Mouse (Mus musculus): ENCODE measurements around the gene Antxr1. TPM values are rescaled to one million over a fixed set of nuclear protein-coding genes. Genes with fewer than 3 reads are reported as not detected.
A peak's percentile ranks its signal among the peaks of the same experiment; 100 is the strongest.

The Antxr1 gene
- polyA plus RNA-seq, 1 experiment from 2014 or later = 7.7 TPM

GRCm38 (mm10) chr6:87158062-87158623 is 177.5 kb downstream of the Antxr1 start:
- Histone ChIP-seq H3K4me3 (ENCODE audit: low read length) (no peak overlapping the region), H3K4me2 (replicated peaks; ENCODE audit: low read depth, low read length) (no peak overlapping the region), H3K27ac (ENCODE audit: low read depth, low read length) (no peak overlapping the region), H3K4me1 (ENCODE audit: control insufficient read depth, insufficient read depth, low read length) (peaks cover 12% of the 10 kb centered on the region; the same call in 1 of the 2 replicates), H3K36me3 (ENCODE audit: control insufficient read depth, insufficient read depth, low read length) (no peaks in the 10 kb centered on the region), H3K9ac (ENCODE audit: low read depth, low read length) (no peak overlapping the region), H3K27me3 (ENCODE audit: control insufficient read depth, insufficient read depth, low read length) (no peaks in the 10 kb centered on the region), H3K9me3 (ENCODE audit: control insufficient read depth, low read length) (no peaks in the 10 kb centered on the region)
- ATAC-seq (ENCODE audit: low FRiP score, low TSS enrichment) = no peak
- 86% methylated on average over 7 of the region's 7 CpGs for WGBS

- no peaks in the 10 kb centered on the region for H3K9me3 ChIP-seq (ENCODE audit: control insufficient read depth, low read length)
- H3K27ac ChIP-seq (ENCODE audit: low read depth, low read length) = no peak overlapping the region
- no peak overlapping the region for H3K9ac ChIP-seq (ENCODE audit: low read depth, low read length)
- no peak for ATAC-seq (ENCODE audit: low FRiP score, low TSS enrichment)
- 0 out of 2 replicates have a peak, but pooled peaks cover 4% of the 10 kb centered on the region for H3K4me1 ChIP-seq (ENCODE audit: control insufficient read depth, insufficient read depth, low read length)
- H3K4me3 ChIP-seq (ENCODE audit: low read length) = no peak overlapping the region
- H3K27me3 ChIP-seq (ENCODE audit: control insufficient read depth, insufficient read depth, low read length) = no peaks in the 10 kb centered on the region
- no peak overlapping the region for H3K4me2 ChIP-seq (replicated peaks; ENCODE audit: low read depth, low read length)
- H3K36me3 ChIP-seq (ENCODE audit: control insufficient read depth, insufficient read depth, low read length) = no peaks in the 10 kb centered on the region
- WGBS = 88% methylated on average over 3 of the region's 3 CpGs
Observed at GRCm38 (mm10) chr6:87153836-87154235, 181.8 kb downstream of the Antxr1 start.

GRCm38 (mm10) chr6:87153231-87153580 is 182.4 kb downstream of the Antxr1 start:
- no peak overlapping the region for H3K4me2 ChIP-seq (replicated peaks; ENCODE audit: low read depth, low read length)
- H3K36me3 ChIP-seq (ENCODE audit: control insufficient read depth, insufficient read depth, low read length) = no peaks in the 10 kb centered on the region
- H3K4me1 ChIP-seq (ENCODE audit: control insufficient read depth, insufficient read depth, low read length) = 0 out of 2 replicates have a peak, but pooled peaks cover 4% of the 10 kb centered on the region
- no peaks in the 10 kb centered on the region for H3K9me3 ChIP-seq (ENCODE audit: control insufficient read depth, low read length)
- H3K4me3 ChIP-seq (ENCODE audit: low read length) = no peak overlapping the region
- H3K27me3 ChIP-seq (ENCODE audit: control insufficient read depth, insufficient read depth, low read length) = no peaks in the 10 kb centered on the region
- ATAC-seq (ENCODE audit: low FRiP score, low TSS enrichment) = no peak
- H3K9ac ChIP-seq (ENCODE audit: low read depth, low read length) = no peak overlapping the region
- H3K27ac ChIP-seq (ENCODE audit: low read depth, low read length) = no peak overlapping the region
- WGBS = 84% methylated on average over 7 of the region's 7 CpGs

GRCm38 (mm10) chr6:87152461-87153230 is 183.0 kb downstream of the Antxr1 start:
- H3K4me1 ChIP-seq (ENCODE audit: control insufficient read depth, insufficient read depth, low read length) = 0 out of 2 replicates have a peak, but pooled peaks cover 4% of the 10 kb centered on the region
- no peak overlapping the region for H3K9ac ChIP-seq (ENCODE audit: low read depth, low read length)
- H3K27me3 ChIP-seq (ENCODE audit: control insufficient read depth, insufficient read depth, low read length) = no peaks in the 10 kb centered on the region
- H3K4me2 ChIP-seq (replicated peaks; ENCODE audit: low read depth, low read length) = no peak overlapping the region
- H3K27ac ChIP-seq (ENCODE audit: low read depth, low read length) = no peak overlapping the region
- 61% methylated on average over 21 of the region's 21 CpGs for WGBS
- no peak for ATAC-seq (ENCODE audit: low FRiP score, low TSS enrichment)
- H3K9me3 ChIP-seq (ENCODE audit: control insufficient read depth, low read length) = no peaks in the 10 kb centered on the region
- H3K4me3 ChIP-seq (ENCODE audit: low read length) = no peak overlapping the region
- no peaks in the 10 kb centered on the region for H3K36me3 ChIP-seq (ENCODE audit: control insufficient read depth, insufficient read depth, low read length)

GRCm38 (mm10) chr6:87151427-87151826 is 184.2 kb downstream of the Antxr1 start:
- Histone ChIP-seq H3K9me3 (ENCODE audit: control insufficient read depth, low read length) (no peaks in the 10 kb centered on the region), H3K36me3 (ENCODE audit: control insufficient read depth, insufficient read depth, low read length) (no peaks in the 10 kb centered on the region), H3K27ac (ENCODE audit: low read depth, low read length) (no peak overlapping the region), H3K9ac (ENCODE audit: low read depth, low read length) (no peak overlapping the region), H3K4me2 (replicated peaks; ENCODE audit: low read depth, low read length) (no peak overlapping the region), H3K27me3 (ENCODE audit: control insufficient read depth, insufficient read depth, low read length) (no peaks in the 10 kb centered on the region), H3K4me3 (ENCODE audit: low read length) (no peak overlapping the region), H3K4me1 (ENCODE audit: control insufficient read depth, insufficient read depth, low read length) (0 out of 2 replicates have a peak, but pooled peaks cover 4% of the 10 kb centered on the region)
- no peak for ATAC-seq (ENCODE audit: low FRiP score, low TSS enrichment)
- WGBS = 80% methylated on average over 8 of the region's 8 CpGs

- no peak for ATAC-seq (ENCODE audit: low FRiP score, low TSS enrichment)
- Histone ChIP-seq H3K4me1 (ENCODE audit: control insufficient read depth, insufficient read depth, low read length) (0 out of 2 replicates have a peak, but pooled peaks cover 4% of the 10 kb centered on the region), H3K4me3 (ENCODE audit: low read length) (no peak overlapping the region), H3K36me3 (ENCODE audit: control insufficient read depth, insufficient read depth, low read length) (no peaks in the 10 kb centered on the region), H3K4me2 (replicated peaks; ENCODE audit: low read depth, low read length) (no peak overlapping the region), H3K9me3 (ENCODE audit: control insufficient read depth, low read length) (no peaks in the 10 kb centered on the region), H3K27me3 (ENCODE audit: control insufficient read depth, insufficient read depth, low read length) (no peaks in the 10 kb centered on the region), H3K27ac (ENCODE audit: low read depth, low read length) (no peak overlapping the region), H3K9ac (ENCODE audit: low read depth, low read length) (no peak overlapping the region)
- 83% methylated on average over 7 of the region's 7 CpGs for WGBS
Observed at GRCm38 (mm10) chr6:87150471-87150870, 185.2 kb downstream of the Antxr1 start.

GRCm38 (mm10) chr6:87147921-87148320 is 187.7 kb downstream of the Antxr1 start:
- whole genome bisulfite sequencing = 80% methylated on average over 3 of the region's 3 CpGs

GRCm38 (mm10) chr6:87143594-87143993 is 192.0 kb downstream of the Antxr1 start:
- H3K4me1 ChIP-seq (ENCODE audit: control insufficient read depth, insufficient read depth, low read length) = 0 out of 2 replicates have a peak, but pooled peaks cover 5% of the 10 kb centered on the region
- H3K27ac ChIP-seq (ENCODE audit: low read depth, low read length) = peak overlapping the region; percentile 37; the same call in 1 of the 2 replicates
- H3K4me2 ChIP-seq (replicated peaks; ENCODE audit: low read depth, low read length) = no peak overlapping the region
- H3K27me3 ChIP-seq (ENCODE audit: control insufficient read depth, insufficient read depth, low read length) = no peaks in the 10 kb centered on the region
- 59% methylated on average over 13 of the region's 13 CpGs for WGBS
- H3K9me3 ChIP-seq (ENCODE audit: control insufficient read depth, low read length) = no peaks in the 10 kb centered on the region
- H3K4me3 ChIP-seq (ENCODE audit: low read length) = no peak overlapping the region
- H3K36me3 ChIP-seq (ENCODE audit: control insufficient read depth, insufficient read depth, low read length) = no peaks in the 10 kb centered on the region
- no peak for ATAC-seq (ENCODE audit: low FRiP score, low TSS enrichment)
- H3K9ac ChIP-seq (ENCODE audit: low read depth, low read length) = no peak overlapping the region

More at GRCm38 (mm10) chr6:87147921-87148320, 187.7 kb downstream of the Antxr1 start:
- no peak overlapping the region for H3K9ac ChIP-seq (ENCODE audit: low read depth, low read length)
- no peak overlapping the region for H3K27ac ChIP-seq (ENCODE audit: low read depth, low read length)
- H3K4me2 ChIP-seq (replicated peaks; ENCODE audit: low read depth, low read length) = no peak overlapping the region
- no peaks in the 10 kb centered on the region for H3K36me3 ChIP-seq (ENCODE audit: control insufficient read depth, insufficient read depth, low read length)
- H3K9me3 ChIP-seq (ENCODE audit: control insufficient read depth, low read length) = no peaks in the 10 kb centered on the region
- 0 out of 2 replicates have a peak, but pooled peaks cover 10% of the 10 kb centered on the region for H3K4me1 ChIP-seq (ENCODE audit: control insufficient read depth, insufficient read depth, low read length)
- no peak for ATAC-seq (ENCODE audit: low FRiP score, low TSS enrichment)
- no peaks in the 10 kb centered on the region for H3K27me3 ChIP-seq (ENCODE audit: control insufficient read depth, insufficient read depth, low read length)
- H3K4me3 ChIP-seq (ENCODE audit: low read length) = no peak overlapping the region

- Histone ChIP-seq H3K36me3 (ENCODE audit: control insufficient read depth, insufficient read depth, low read length) (no peaks in the 10 kb centered on the region), H3K27me3 (ENCODE audit: control insufficient read depth, insufficient read depth, low read length) (no peaks in the 10 kb centered on the region), H3K9me3 (ENCODE audit: control insufficient read depth, low read length) (no peaks in the 10 kb centered on the region), H3K4me1 (ENCODE audit: control insufficient read depth, insufficient read depth, low read length) (0 out of 2 replicates have a peak, but pooled peaks cover 5% of the 10 kb centered on the region), H3K27ac (ENCODE audit: low read depth, low read length) (no peak overlapping the region), H3K4me2 (replicated peaks; ENCODE audit: low read depth, low read length) (no peak overlapping the region), H3K4me3 (ENCODE audit: low read length) (no peak overlapping the region), H3K9ac (ENCODE audit: low read depth, low read length) (no peak overlapping the region)
- ATAC-seq (ENCODE audit: low FRiP score, low TSS enrichment) = no peak
- 80% methylated on average over 5 of the region's 5 CpGs for whole genome bisulfite sequencing
Observed at GRCm38 (mm10) chr6:87142239-87142638, 193.4 kb downstream of the Antxr1 start.
